Mouse (Mus musculus): ENCODE measurements around the gene Klf17. TPM values are rescaled to one million over a fixed set of nuclear protein-coding genes. Genes with fewer than 3 reads are reported as not detected.
A peak's percentile ranks its signal among the peaks of the same experiment; 100 is the strongest.

Gene Klf17
- 0.14 TPM in 1 of 2 replicates, not detected in the other for polyA plus RNA-seq (2014; fragmentation: Nextera tagmentation; extraction: Ambion mirVana)

- Histone ChIP-seq H3K4me2 (replicated peaks; ENCODE audit: low read depth, low read length) (no peak within 1 kb of the TSS), H3K4me3 (ENCODE audit: low read depth, low read length) (no peak within 1 kb of the TSS), H3K9ac (replicated peaks; ENCODE audit: low read depth, low read length) (no peak within 1 kb of the TSS), H3K27ac (ENCODE audit: low read length) (no peak within 1 kb of the TSS), H3K4me1 (ENCODE audit: control insufficient read depth, insufficient read depth, low read length) (no peaks in the 10 kb centered on the region), H3K27me3 (ENCODE audit: control insufficient read depth, insufficient read depth, low read length) (no peaks in the 10 kb centered on the region), H3K36me3 (ENCODE audit: control insufficient read depth, insufficient read depth, low read length) (no peaks in the 10 kb centered on the region), H3K9me3 (ENCODE audit: control insufficient read depth, low read depth, low read length) (no peaks in the 10 kb centered on the region)
- WGBS, result 69% methylated on average over 11 of the region's 12 CpGs
- 0 out of 2 replicates have a peak, but pooled peaks have one; percentile 18 for ATAC-seq (ENCODE audit: insufficient number of reproducible peaks, insufficient read depth, low FRiP score, low read depth)
Observed at GRCm38 (mm10) chr4:117765416-117765815, at the start of gene Klf17. Gene Klf17, minus strand, starts transcription at chr4:117765648.

GRCm38 (mm10) chr4:117814333-117814732, 48.9 kb upstream of the Klf17 start:
- ATAC-seq (ENCODE audit: insufficient number of reproducible peaks, insufficient read depth, low FRiP score, low read depth), result no peak
- H3K4me1 ChIP-seq (ENCODE audit: control insufficient read depth, insufficient read depth, low read length), result no peaks in the 10 kb centered on the region
- 54% methylated on average over 4 of the region's 4 CpGs for WGBS
- no peaks in the 10 kb centered on the region for H3K27me3 ChIP-seq (ENCODE audit: control insufficient read depth, insufficient read depth, low read length)
- no peak overlapping the region for H3K27ac ChIP-seq (ENCODE audit: low read length)
- H3K4me3 ChIP-seq (ENCODE audit: low read depth, low read length), result no peak overlapping the region
- H3K36me3 ChIP-seq (ENCODE audit: control insufficient read depth, insufficient read depth, low read length), result no peaks in the 10 kb centered on the region
- H3K9me3 ChIP-seq (ENCODE audit: control insufficient read depth, low read depth, low read length), result no peaks in the 10 kb centered on the region
- H3K4me2 ChIP-seq (replicated peaks; ENCODE audit: low read depth, low read length), result no peak overlapping the region
- H3K9ac ChIP-seq (replicated peaks; ENCODE audit: low read depth, low read length), result no peak overlapping the region

GRCm38 (mm10) chr4:117813591-117814192, 48.2 kb upstream of the Klf17 start:
- no peak overlapping the region for H3K4me3 ChIP-seq (ENCODE audit: low read depth, low read length)
- H3K36me3 ChIP-seq (ENCODE audit: control insufficient read depth, insufficient read depth, low read length), result no peaks in the 10 kb centered on the region
- no peaks in the 10 kb centered on the region for H3K4me1 ChIP-seq (ENCODE audit: control insufficient read depth, insufficient read depth, low read length)
- no peaks in the 10 kb centered on the region for H3K27me3 ChIP-seq (ENCODE audit: control insufficient read depth, insufficient read depth, low read length)
- no peak overlapping the region for H3K4me2 ChIP-seq (replicated peaks; ENCODE audit: low read depth, low read length)
- no peak overlapping the region for H3K9ac ChIP-seq (replicated peaks; ENCODE audit: low read depth, low read length)
- no peaks in the 10 kb centered on the region for H3K9me3 ChIP-seq (ENCODE audit: control insufficient read depth, low read depth, low read length)
- no peak for ATAC-seq (ENCODE audit: insufficient number of reproducible peaks, insufficient read depth, low FRiP score, low read depth)
- 54% methylated on average over 9 of the region's 9 CpGs for WGBS
- H3K27ac ChIP-seq (ENCODE audit: low read length), result no peak overlapping the region

- Histone ChIP-seq H3K27me3 (ENCODE audit: control insufficient read depth, insufficient read depth, low read length) (no peaks in the 10 kb centered on the region), H3K4me2 (replicated peaks; ENCODE audit: low read depth, low read length) (no peak overlapping the region), H3K36me3 (ENCODE audit: control insufficient read depth, insufficient read depth, low read length) (no peaks in the 10 kb centered on the region), H3K4me1 (ENCODE audit: control insufficient read depth, insufficient read depth, low read length) (no peaks in the 10 kb centered on the region), H3K9me3 (ENCODE audit: control insufficient read depth, low read depth, low read length) (no peaks in the 10 kb centered on the region), H3K9ac (replicated peaks; ENCODE audit: low read depth, low read length) (no peak overlapping the region), H3K27ac (ENCODE audit: low read length) (no peak overlapping the region), H3K4me3 (ENCODE audit: low read depth, low read length) (no peak overlapping the region)
- no peak for ATAC-seq (ENCODE audit: insufficient number of reproducible peaks, insufficient read depth, low FRiP score, low read depth)
- 59% methylated on average over 2 of the region's 2 CpGs for WGBS
Observed at GRCm38 (mm10) chr4:117810933-117811332, 45.5 kb upstream of the Klf17 start.

GRCm38 (mm10) chr4:117806992-117807391, 41.5 kb upstream of the Klf17 start:
- 56% methylated on average over 5 of the region's 5 CpGs for WGBS
- no peaks in the 10 kb centered on the region for H3K36me3 ChIP-seq (ENCODE audit: control insufficient read depth, insufficient read depth, low read length)
- no peaks in the 10 kb centered on the region for H3K27me3 ChIP-seq (ENCODE audit: control insufficient read depth, insufficient read depth, low read length)
- no peak for ATAC-seq (ENCODE audit: insufficient number of reproducible peaks, insufficient read depth, low FRiP score, low read depth)
- H3K4me3 ChIP-seq (ENCODE audit: low read depth, low read length), result no peak overlapping the region
- no peaks in the 10 kb centered on the region for H3K9me3 ChIP-seq (ENCODE audit: control insufficient read depth, low read depth, low read length)
- H3K9ac ChIP-seq (replicated peaks; ENCODE audit: low read depth, low read length), result no peak overlapping the region
- H3K4me1 ChIP-seq (ENCODE audit: control insufficient read depth, insufficient read depth, low read length), result no peaks in the 10 kb centered on the region
- H3K4me2 ChIP-seq (replicated peaks; ENCODE audit: low read depth, low read length), result no peak overlapping the region
- no peak overlapping the region for H3K27ac ChIP-seq (ENCODE audit: low read length)

- no peaks in the 10 kb centered on the region for H3K27me3 ChIP-seq (ENCODE audit: control insufficient read depth, insufficient read depth, low read length)
- WGBS, result 83% methylated on average over 6 of the region's 6 CpGs
- H3K36me3 ChIP-seq (ENCODE audit: control insufficient read depth, insufficient read depth, low read length), result no peaks in the 10 kb centered on the region
- no peak overlapping the region for H3K4me2 ChIP-seq (replicated peaks; ENCODE audit: low read depth, low read length)
- H3K9me3 ChIP-seq (ENCODE audit: control insufficient read depth, low read depth, low read length), result no peaks in the 10 kb centered on the region
- ATAC-seq (ENCODE audit: insufficient number of reproducible peaks, insufficient read depth, low FRiP score, low read depth), result no peak
- H3K4me1 ChIP-seq (ENCODE audit: control insufficient read depth, insufficient read depth, low read length), result no peaks in the 10 kb centered on the region
- no peak overlapping the region for H3K9ac ChIP-seq (replicated peaks; ENCODE audit: low read depth, low read length)
- no peak overlapping the region for H3K4me3 ChIP-seq (ENCODE audit: low read depth, low read length)
- no peak overlapping the region for H3K27ac ChIP-seq (ENCODE audit: low read length)
Observed at GRCm38 (mm10) chr4:117799904-117800303, 34.5 kb upstream of the Klf17 start.

GRCm38 (mm10) chr4:117788308-117788707, 22.9 kb upstream of the Klf17 start:
- no peaks in the 10 kb centered on the region for H3K9me3 ChIP-seq (ENCODE audit: control insufficient read depth, low read depth, low read length)
- no peak for ATAC-seq (ENCODE audit: insufficient number of reproducible peaks, insufficient read depth, low FRiP score, low read depth)
- H3K36me3 ChIP-seq (ENCODE audit: control insufficient read depth, insufficient read depth, low read length), result no peaks in the 10 kb centered on the region
- H3K27ac ChIP-seq (ENCODE audit: low read length), result no peak overlapping the region
- H3K27me3 ChIP-seq (ENCODE audit: control insufficient read depth, insufficient read depth, low read length), result no peaks in the 10 kb centered on the region
- H3K4me2 ChIP-seq (replicated peaks; ENCODE audit: low read depth, low read length), result no peak overlapping the region
- 52% methylated on average over 10 of the region's 10 CpGs for WGBS
- H3K9ac ChIP-seq (replicated peaks; ENCODE audit: low read depth, low read length), result no peak overlapping the region
- no peak overlapping the region for H3K4me3 ChIP-seq (ENCODE audit: low read depth, low read length)
- H3K4me1 ChIP-seq (ENCODE audit: control insufficient read depth, insufficient read depth, low read length), result no peaks in the 10 kb centered on the region

- H3K27me3 ChIP-seq (ENCODE audit: control insufficient read depth, insufficient read depth, low read length), result no peaks in the 10 kb centered on the region
- H3K4me1 ChIP-seq (ENCODE audit: control insufficient read depth, insufficient read depth, low read length), result no peaks in the 10 kb centered on the region
- no peaks in the 10 kb centered on the region for H3K9me3 ChIP-seq (ENCODE audit: control insufficient read depth, low read depth, low read length)
- no peaks in the 10 kb centered on the region for H3K36me3 ChIP-seq (ENCODE audit: control insufficient read depth, insufficient read depth, low read length)
- H3K27ac ChIP-seq (ENCODE audit: low read length), result no peak overlapping the region
- WGBS, result 27% methylated on average over 8 of the region's 8 CpGs
- H3K4me3 ChIP-seq (ENCODE audit: low read depth, low read length), result no peak overlapping the region
- H3K9ac ChIP-seq (replicated peaks; ENCODE audit: low read depth, low read length), result no peak overlapping the region
- no peak overlapping the region for H3K4me2 ChIP-seq (replicated peaks; ENCODE audit: low read depth, low read length)
- ATAC-seq (ENCODE audit: insufficient number of reproducible peaks, insufficient read depth, low FRiP score, low read depth), result peak; percentile 49; the same call in 1 of the 2 replicates
Observed at GRCm38 (mm10) chr4:117786963-117787362, 21.5 kb upstream of the Klf17 start.

GRCm38 (mm10) chr4:117782908-117783307, 17.5 kb upstream of the Klf17 start:
- Histone ChIP-seq H3K4me1 (ENCODE audit: control insufficient read depth, insufficient read depth, low read length) (no peaks in the 10 kb centered on the region), H3K27ac (ENCODE audit: low read length) (no peak overlapping the region), H3K36me3 (ENCODE audit: control insufficient read depth, insufficient read depth, low read length) (no peaks in the 10 kb centered on the region), H3K4me3 (ENCODE audit: low read depth, low read length) (no peak overlapping the region), H3K9me3 (ENCODE audit: control insufficient read depth, low read depth, low read length) (no peaks in the 10 kb centered on the region), H3K9ac (replicated peaks; ENCODE audit: low read depth, low read length) (no peak overlapping the region), H3K27me3 (ENCODE audit: control insufficient read depth, insufficient read depth, low read length) (no peaks in the 10 kb centered on the region), H3K4me2 (replicated peaks; ENCODE audit: low read depth, low read length) (no peak overlapping the region)
- whole genome bisulfite sequencing, result 66% methylated on average over 3 of the region's 3 CpGs
- ATAC-seq (ENCODE audit: insufficient number of reproducible peaks, insufficient read depth, low FRiP score, low read depth), result no peak

Data from stomach, embryonic 14.5 days (tissue).